Mouse (Mus musculus): ENCODE measurements around the gene Mtfmt. TPM values are rescaled to one million over a fixed set of nuclear protein-coding genes. Genes with fewer than 3 reads are reported as not detected.

The Mtfmt gene
- 1 to 10 TPM; 6.6 to 6.9 TPM for total RNA-seq (2021)

DNA sequence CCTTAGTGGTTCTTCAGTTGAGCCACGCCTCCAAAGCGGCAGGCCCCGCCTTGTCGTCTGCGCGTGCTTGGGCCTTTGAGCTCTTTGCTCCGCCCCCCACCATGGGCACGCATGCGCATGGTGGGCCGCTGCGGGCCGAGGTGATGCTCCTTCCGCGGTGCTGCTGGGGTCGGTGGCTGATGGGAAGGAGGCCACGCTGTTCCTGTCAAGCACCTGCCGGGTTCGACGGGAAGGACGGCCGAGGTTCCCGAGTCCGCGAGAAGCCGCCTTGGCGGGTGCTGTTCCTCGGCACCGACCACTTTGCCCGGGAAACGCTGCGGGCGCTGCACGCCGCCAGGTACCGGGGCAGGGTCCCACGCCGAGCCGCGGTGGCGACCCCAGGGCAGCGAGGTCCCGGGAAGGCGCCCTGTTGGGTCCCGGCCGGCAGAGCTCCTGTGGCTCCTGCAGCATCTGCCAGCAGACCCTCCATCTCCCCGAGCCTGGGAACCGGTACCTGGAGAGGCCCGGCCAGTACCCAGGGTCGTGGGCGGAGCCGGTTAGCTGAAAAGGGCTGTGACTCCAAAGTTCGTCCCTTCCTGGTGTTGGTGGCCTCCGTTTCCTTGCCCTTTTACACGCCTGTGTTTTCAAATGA, at the start of gene Mtfmt:
Gene Mtfmt (plus strand): TSS at position 112 of the 631 bp plus-strand sequence.
- intact Hi-C loops (cut with DNase I), result no loop called here

DNA sequence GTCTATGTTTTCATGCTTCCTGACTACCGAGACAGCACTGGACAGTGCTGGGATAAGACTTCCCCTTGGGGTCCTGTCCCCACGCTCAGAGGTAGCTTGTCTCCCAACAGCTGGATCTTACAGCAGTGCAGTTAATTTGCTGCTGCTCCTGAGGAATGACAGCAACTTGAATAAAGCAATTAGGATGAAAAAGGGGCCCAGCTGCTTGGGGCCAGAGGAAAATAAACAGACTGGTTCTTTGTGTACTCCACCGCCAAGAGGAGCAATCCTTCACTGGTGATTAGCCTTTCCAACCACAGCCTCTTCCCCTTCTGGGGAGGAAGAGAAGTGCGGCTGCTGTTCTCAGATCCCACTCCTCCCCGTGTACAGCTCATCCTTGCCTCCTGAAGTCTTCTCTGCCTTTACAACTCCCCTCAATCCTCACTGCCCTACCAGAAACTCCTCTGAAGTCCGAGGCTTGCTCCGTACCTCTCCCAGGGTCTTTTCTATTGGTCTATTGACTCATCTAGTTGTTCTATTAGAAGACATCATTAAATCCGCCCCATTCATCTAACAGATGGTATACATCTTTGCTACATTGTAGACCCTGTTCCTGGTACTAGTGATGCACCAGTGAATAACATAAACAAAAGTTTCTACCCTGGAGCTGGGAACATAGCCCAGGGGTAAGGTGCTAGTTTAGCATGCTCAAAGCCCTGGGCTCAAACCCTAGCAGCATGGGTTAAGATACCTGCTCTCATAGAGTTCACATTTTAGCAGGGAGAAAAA, 49.0 kb upstream of the Mtfmt start:
- DNase-seq, result no peak
- intact Hi-C loops (cut with DNase I), result no loop called here

More for the DNA sequence above, at the start of gene Mtfmt:
- DNase-seq, result peak; percentile 94 to 97

DNA sequence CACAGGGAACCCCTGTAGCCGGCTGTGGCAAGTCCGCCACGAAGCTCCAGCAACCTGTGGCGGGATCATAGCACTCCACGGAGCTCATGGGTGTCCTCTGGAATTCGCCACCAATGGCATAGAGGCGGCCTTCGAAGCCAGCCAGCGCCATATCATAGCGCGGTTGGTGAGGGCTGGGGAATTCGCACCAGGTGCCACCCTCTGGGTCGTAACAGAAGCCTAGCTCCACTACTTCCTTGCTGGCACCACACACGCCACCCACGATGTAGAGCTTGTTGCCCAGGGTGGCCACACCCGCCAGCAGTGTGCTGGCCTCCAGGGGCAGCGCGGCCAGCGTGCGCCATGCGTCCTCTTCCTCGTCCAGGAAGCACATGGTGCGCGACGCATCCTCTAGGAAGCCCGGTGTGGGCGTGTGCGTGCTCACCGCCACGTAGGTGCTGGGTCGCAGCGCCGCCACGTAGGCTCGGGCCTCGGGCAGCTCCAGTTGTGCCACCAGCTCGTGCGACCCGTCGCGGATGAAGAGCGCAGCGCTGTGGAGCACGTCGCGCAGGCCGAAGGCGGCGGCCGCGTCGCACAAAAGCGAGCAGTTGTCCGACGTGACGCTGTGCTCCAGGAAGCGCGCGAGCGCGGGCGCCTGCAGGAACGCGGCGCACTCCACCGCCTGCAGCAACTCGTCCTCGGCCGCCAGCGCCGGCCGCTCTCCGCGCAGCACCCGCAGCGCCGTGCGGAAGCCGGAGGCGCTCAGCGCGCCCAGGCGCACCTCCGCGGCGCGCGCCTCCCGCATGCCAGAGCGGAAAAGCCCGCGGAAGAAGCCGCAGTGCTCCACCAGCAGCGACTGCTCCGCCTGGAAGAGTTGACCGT, 44.6 kb upstream of the Mtfmt start:
- intact Hi-C loops (cut with DNase I), result loop anchor here (5.0 kb wide), 1 partner anchor 196 kb away; the partner anchor contains the start of gene Pif1
- peak in 1 of 2 experiments; percentile 51 for DNase-seq

DNA sequence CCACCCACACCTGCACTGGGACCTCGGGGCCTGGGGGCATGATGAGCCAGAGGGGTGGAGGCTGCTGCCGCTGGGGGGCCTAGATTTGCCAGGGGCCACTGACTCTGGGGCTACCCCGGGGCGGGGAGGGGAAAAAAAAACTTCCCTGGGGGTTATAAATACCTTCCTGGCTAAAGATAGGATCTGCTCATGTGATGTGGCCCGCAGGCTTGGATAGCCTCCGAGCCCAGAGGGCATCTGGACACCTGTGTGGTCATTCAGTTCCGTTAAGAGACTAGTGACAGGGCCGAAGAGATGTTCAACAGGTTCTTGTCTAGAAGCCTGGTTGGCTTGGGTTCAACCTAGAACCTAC, 44.0 kb upstream of the Mtfmt start, which contains the start of gene Kbtbd13:
Gene Kbtbd13 (minus strand): TSS at position 40 of the 352 bp plus-strand sequence.
- intact Hi-C loops (cut with DNase I), result loop anchor here (5.0 kb wide), 1 partner anchor 196 kb away; the partner anchor contains the start of gene Pif1
- no peak for DNase-seq

DNA sequence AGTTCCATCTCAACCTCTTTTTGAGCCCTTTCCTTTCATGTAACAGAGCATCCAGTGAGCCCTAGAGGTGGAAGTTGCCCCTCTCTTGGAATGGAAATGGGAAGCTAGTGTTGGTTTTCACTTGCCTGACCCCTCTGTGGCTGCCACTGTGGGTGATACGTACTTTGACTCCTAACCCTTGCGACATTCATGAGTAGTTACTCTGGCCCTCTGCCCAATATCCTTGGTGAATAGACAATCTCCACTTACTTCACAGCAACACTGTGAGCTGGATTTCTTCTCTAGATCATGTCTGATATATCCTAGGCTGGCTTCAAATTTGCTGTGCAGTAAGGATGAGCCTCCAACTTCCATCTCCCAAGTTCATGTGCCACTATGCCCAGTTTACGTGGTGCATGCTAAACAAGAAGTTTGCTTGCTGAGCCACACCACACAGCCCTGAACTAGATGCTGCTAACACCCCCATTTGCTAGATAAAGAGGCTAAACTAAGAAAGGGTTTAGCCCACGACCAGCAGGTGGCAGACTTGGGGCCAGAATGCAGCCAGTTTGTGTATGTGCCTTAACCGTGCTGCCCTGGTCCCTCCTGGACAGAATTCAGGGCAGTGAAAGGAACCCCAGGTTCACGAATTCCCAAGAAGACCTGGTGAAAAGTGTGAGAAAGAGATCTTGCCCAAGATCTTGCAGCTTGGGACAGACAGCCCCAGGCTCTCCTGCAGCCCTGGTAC, 42.8 kb upstream of the Mtfmt start:
- intact Hi-C loops (cut with DNase I), result loop anchor here (1.0 to 5.0 kb wide), 2 partner anchors 40 to 194 kb away; partner anchors contain the start of gene Pif1
- DNase-seq, result peak; percentile 80 to 87

DNA sequence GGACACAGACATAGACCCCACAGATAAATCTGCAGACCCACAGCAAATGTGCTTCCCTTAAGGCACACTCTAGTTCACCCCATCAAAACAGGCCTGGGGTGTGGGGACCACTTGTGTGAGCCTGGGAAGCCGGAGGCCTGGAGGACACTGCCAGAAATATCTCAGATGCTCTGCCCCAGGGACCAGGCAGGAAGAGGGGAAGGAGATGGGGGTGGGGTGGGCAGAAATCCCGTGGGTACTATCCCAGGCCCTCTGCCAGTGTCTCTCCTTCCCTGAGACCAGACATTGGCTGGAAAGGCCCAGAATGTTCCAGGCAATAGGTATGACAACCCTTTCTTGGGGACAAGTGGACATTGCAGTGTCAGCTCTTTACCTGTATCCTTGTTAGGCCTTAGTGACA, 42.0 kb upstream of the Mtfmt start:
- no peak for DNase-seq
- intact Hi-C loops (cut with DNase I), result loop anchor here (1.0 to 5.0 kb wide), 2 partner anchors 39 to 194 kb away; partner anchors contain the start of gene Pif1

DNA sequence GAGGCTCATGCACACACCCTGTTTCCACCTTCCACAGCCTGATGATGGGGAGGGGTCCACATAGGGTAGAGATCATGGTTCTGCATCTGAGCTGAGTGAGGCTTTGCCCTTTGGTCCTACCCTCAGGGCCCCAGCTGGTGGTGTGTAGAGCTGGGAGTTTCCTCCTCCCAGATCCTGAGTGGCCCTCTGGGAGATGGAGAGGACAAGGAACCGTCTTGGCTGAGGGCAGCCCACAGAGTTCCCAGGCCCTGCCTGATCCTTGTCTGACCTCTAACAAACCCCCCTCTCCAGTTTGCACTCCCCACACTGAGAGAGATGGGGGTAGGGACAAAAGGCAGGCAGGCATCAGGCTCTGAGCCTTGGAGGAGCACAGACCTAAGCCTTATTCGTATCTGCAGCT, 41.2 kb upstream of the Mtfmt start:
- intact Hi-C loops (cut with DNase I), result loop anchor here (5.0 kb wide), 1 partner anchor 193 kb away; the partner anchor contains the start of gene Pif1
- no peak for DNase-seq

DNA sequence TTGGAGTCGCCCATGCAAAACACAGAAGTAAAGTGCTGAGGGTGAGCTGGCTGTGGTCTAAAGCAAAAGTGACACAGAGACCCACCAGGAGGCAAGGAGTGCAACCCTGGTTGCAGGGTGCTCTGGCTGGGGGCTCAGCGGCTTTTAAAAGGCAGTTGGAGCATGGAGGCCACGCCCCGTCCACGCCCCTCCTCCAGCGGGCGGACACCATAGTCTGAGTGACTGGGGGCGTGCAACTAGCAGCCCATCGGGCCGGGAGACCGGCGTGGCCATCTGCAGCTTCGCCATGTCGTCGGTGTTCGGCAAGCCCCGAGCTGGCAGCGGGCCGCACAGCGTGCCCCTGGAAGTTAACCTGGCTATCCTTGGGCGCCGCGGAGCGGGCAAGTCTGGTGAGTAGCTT, 37.3 kb upstream of the Mtfmt start, which contains the start of gene Rasl12:
Gene Rasl12 (plus strand): TSS at position 228 of the 400 bp plus-strand sequence.
- intact Hi-C loops (cut with DNase I), result no loop called here
- DNase-seq, result peak; percentile 81 to 83

DNA sequence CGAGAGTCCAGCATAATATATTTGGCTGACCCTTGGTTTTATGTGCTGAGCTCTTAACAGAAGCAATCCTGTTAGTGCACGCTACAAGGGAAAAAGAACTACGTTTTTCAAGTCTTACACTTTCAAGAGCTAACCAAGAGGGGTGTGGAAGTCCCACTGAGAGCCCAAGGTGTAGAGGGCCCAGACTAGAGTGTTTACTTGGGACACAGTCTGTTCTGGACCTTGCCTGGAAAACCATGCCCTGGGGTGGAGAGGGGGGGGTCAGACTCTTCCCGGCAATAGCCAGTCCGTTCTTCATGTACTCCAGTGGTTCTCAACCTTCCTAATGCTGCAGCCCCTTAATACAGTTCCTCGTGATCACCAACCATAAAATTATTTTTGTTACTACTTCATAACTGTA, 35.6 kb upstream of the Mtfmt start:
- no peak for DNase-seq
- intact Hi-C loops (cut with DNase I), result no loop called here

DNA sequence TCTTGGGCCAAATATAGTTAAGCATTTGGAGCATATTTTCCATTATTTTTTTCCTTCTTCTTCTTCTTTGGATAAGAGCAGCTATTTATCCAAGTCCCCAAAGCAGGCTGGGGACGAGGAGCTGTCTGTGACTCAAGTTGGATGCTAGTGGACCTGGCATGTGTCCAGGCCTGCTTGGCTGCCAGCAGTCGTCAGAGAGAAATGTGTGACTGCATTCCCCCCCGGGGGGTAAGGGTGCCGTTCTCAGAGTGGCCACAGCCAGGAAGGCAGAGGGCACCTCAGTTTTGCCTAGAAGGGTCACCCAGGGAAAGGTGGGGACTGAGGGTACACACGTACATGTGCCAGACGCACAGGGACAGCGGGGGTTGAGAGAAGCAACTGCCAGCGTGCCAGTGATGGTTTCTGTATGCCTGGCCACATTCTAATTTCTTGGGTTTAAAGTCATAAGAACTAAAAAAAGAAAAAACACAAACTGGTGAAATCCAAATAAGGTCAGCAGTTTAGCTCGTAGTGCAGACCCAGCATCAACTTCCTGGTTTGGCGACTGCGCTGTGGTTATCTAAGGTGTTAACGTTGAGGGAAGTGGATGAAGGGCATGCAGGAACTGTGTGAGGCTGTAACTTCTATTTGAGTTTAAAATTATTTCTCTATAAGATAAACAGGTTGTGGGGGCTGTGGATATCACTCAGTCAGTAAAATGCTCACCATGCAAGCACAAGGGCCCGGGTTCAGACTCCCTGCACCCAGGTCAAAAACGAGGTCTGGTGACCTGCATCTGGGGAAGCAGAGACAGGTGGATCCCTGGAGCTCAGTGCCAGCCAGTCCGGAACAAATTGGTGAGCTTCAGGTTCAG, 31.0 kb upstream of the Mtfmt start:
- intact Hi-C loops (cut with DNase I), result no loop called here
- DNase-seq, result peak; percentile 90 to 92

DNA sequence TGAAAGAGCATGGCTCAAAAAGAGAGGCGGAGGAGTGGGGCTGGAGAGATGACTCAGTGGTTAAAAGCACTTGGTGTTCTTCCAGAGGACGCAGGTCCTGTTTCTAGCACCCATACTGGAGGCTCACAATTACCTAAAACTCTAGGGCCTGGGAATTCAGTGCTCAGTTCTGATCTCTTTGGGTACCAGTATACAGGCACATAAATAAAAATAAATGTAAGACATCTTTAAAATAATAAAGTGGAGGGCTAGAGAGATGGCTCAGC, 30.5 kb upstream of the Mtfmt start:
- intact Hi-C loops (cut with DNase I), result no loop called here
- no peak for DNase-seq

DNA sequence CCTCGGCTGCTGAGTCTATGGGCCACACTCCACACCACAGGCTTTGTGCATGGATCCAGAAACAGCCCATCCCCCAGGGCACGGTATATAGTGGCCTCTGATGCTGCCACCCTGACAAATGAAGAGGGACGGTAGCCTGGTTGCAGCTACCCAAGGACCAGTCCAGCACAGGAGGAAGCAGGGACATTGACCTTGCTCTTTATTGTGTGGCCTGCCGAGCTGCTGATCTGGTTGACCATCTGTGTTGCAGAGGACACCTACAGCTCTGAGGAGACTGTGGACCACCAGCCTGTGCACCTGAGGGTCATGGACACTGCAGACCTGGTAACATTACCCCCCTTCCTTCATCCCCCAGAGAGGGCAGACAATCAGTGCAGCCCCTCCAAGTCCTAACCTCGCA, 28.3 kb upstream of the Mtfmt start:
- intact Hi-C loops (cut with DNase I), result no loop called here
- no peak for DNase-seq

DNA sequence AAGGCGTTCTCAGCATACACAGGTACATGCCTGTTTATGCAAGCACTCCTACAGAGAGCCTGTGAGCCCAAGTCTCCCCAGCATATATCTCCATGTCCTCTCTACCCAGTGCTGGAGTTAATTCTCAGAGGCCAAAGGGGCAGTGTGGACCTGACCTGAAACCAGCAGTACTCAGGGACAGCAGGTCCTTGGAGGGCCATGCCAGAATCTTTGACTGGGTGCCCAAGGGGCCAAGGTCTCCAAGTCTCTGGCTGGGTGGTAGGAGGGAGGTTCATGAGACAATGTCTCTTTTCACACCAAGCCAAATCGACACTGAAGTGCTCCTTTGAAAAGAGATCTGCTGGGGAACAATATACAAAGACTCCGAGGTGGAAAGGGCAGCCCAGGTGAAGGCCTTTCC, 27.7 kb upstream of the Mtfmt start:
- no peak for DNase-seq
- intact Hi-C loops (cut with DNase I), result no loop called here

DNA sequence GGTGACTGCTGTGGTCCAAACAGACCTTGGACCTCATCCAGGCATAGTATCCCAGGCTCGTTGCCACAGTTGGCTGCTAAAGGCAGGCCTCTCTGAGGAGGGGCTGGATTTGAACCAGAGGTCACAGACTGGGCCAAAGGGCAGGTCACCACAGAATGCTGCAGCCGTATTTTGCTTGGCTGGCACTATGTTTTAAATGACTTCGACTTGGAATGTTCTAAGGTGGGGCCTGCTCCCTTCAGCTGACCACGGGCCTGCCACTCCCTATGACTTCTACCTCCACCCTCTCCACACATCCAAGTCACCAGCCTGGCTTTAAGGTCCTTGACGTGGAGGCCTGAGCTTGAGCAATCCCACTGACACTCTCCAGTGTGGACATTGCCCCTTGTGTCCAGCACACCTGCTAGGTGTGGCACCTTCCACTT, 26.7 kb upstream of the Mtfmt start:
- intact Hi-C loops (cut with DNase I), result no loop called here
- DNase-seq, result peak; percentile 52 to 59

DNA sequence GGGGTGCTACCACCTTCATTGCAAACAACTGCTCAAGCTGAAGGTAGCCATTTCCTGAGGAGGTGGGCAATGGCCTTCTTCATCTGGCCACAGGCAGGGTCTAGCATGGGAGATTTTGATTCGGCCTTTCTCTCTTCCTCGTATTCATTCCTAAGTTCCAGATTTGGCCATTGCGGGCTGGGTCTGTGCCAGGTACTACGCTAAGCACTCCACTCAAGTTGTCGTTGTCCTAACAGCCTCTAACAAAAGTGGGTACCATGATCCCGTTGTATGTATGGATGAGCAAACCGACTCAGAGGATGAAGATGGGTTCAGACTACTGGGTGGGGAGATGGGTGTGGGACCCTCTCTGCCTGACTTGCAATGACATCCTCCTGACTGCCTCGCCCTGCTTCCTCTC, 25.2 kb upstream of the Mtfmt start:
- DNase-seq, result no peak
- intact Hi-C loops (cut with DNase I), result no loop called here

DNA sequence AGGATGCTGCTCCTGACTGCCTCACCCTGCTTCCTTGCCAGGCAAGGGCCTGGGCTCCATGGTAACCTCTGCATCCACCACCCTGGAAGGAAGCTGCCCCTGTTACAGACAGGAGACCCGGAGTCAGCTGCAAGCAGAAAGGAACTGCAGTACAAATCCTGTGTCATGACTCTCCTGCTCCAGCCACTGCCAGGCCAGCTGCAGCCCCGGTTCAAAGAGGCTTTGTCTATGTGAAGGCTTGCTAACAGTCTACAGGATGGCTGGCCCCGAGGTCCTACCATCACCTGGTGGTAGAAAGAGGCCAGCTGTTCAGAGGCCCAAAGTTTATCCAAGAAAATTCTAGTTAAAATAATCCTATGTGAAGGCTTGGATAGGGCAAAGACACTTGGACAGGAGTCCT, 24.3 kb upstream of the Mtfmt start:
- intact Hi-C loops (cut with DNase I), result no loop called here
- no peak for DNase-seq

DNA sequence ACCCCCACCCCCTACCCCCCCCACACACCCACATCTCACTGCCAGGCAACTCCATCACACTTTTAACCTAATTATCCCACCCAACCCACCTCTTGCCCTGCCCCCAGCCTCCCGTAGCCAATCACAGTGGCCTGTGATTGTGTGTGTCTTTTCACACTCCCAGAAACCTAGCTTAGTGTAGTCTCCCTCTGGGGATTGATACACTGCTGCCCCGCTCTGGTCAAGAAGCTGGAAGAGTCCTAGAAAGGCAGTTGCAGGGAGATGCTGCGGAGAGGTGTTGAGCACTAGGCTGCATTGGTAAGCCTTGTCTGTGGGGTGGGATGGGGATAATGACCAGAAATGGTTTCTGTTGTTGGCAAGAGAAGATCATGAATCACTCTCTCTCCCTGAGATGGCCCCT, 17.8 kb upstream of the Mtfmt start:
- intact Hi-C loops (cut with DNase I), result no loop called here
- DNase-seq, result no peak

DNA sequence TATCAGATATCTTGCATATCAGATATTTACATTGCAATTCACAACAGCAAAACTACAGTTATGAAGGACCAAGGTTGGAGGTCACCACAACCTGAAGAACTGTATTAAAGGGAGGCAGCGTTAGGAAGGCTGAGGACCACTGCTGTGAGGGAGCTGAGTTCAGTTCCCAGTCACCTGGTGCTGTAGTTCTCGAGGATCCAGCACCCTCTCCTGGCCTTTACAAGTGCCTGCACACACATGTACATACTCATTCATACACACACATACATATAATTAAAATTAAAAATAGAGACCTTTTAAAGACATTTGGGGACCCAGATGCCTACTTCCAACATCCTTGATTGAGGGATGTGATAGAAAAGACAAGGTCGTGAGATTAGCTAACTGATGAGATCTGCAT, 15.9 kb upstream of the Mtfmt start:
- DNase-seq, result no peak
- intact Hi-C loops (cut with DNase I), result no loop called here

DNA sequence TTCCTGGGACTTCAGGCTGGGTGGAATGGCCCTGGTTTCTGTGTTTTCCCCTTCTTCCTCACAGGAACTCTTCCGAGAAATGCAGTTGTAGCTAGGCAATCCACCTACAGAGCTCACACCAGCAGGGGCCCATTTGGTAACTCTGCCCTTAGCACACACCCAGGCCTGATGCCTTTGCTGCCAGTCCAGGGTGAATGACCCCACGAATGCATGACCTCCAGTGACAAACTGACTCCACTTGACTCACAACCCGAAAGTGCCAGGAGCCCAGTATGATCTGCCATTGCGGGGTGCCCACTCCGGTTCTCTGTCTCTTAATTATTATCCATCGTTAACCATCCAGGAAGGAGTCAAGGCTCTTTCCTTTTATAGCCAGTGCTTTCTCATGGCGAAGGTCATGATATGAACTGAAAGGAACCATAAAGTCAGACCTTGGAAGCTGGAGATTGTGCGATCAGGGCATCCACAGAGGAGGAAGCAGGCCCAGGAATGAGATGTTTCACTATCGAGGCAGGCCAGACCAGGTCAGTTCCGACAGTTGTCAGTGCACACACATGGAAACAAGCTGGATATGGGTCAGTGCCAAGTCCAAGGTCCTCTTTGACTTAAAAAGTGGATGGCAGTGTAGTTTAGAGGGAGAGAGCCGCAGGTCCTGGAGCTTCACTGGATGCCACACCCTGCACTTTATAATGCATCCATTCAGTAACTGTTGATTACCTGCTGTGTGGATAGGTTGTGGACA, 12.7 kb upstream of the Mtfmt start, which contains the start of gene Slc51b:
Gene Slc51b (minus strand): TSS at position 196 of the 742 bp plus-strand sequence.
- intact Hi-C loops (cut with DNase I), result no loop called here
- no peak for DNase-seq
